Mouse (Mus musculus) forebrain, embryonic 15.5 days (tissue): ENCODE data around the gene Asxl2. TPM values are rescaled to one million over a fixed set of nuclear protein-coding genes. Genes with fewer than 3 reads are reported as not detected.

Source experiments
- ATAC-seq: fragments of 200-750 bp; cut with Nextera tagmentation; replicated peaks from 2 replicates; pipeline ENCODE4 v1.8.0; 2017; ENCODE audit warnings: mild to moderate bottlenecking, moderate TSS enrichment, moderate library complexity
- H3K27ac ChIP-seq: fragments of 300-500 bp; sonication (generic); replicated peaks from 2 replicates; pipeline ENCODE4 v1.5.1; 2015; ENCODE audit warnings: mild to moderate bottlenecking, inconsistent platforms
- H3K27me3 ChIP-seq: fragments of 300-500 bp; sonication (generic); 2 replicates; pipeline ENCODE4 v1.6.1; 2015; ENCODE audit warnings: inconsistent platforms
- H3K36me3 ChIP-seq: fragments of 300-500 bp; sonication (generic); 2 replicates; pipeline ENCODE4 v1.6.1; 2015; ENCODE audit warnings: mild to moderate bottlenecking, inconsistent platforms
- H3K4me1 ChIP-seq: fragments of 300-500 bp; sonication (generic); 2 replicates; pipeline ENCODE4 v1.6.1; 2015; ENCODE audit warnings: inconsistent platforms
- H3K4me2 ChIP-seq: fragments of 300-500 bp; sonication (generic); replicated peaks from 2 replicates; pipeline ENCODE4 v1.6.1; 2015; ENCODE audit warnings: mild to moderate bottlenecking, inconsistent platforms
- H3K4me3 ChIP-seq: fragments of 300-500 bp; sonication (generic); 2 replicates; pipeline ENCODE4 v1.5.1; 2015; ENCODE audit warnings: mild to moderate bottlenecking, inconsistent platforms
- H3K9ac ChIP-seq: fragments of 300-500 bp; sonication (generic); replicated peaks from 2 replicates; pipeline ENCODE4 v1.6.1; 2015; ENCODE audit warnings: mild to moderate bottlenecking, inconsistent platforms
- H3K9me3 ChIP-seq: fragments of 300-500 bp; sonication (generic); 2 replicates; pipeline ENCODE4 v1.6.1; 2016; ENCODE audit warnings: inconsistent platforms
- WGBS: fragments of 180-500 bp; shearing (Covaris S2); methylation state at CpG from one replicate; pipeline ENCODE4 v1.1.7; 2015; ENCODE audit warnings: mixed read lengths; 5-methylcytosine and 5-hydroxymethylcytosine counted together
- polyA plus RNA-seq: library from polyadenylated mRNA; unstranded; fragments of >200 nt; fragmentation: Nextera tagmentation; extraction: Ambion mirVana; gene quantifications from 2 replicates; pipeline ENCODE4 v1.2.1, GENCODE M21; 2015

The Asxl2 gene
- polyA plus RNA-seq = 14.4 and 15.0 TPM in 2 replicates

DNA sequence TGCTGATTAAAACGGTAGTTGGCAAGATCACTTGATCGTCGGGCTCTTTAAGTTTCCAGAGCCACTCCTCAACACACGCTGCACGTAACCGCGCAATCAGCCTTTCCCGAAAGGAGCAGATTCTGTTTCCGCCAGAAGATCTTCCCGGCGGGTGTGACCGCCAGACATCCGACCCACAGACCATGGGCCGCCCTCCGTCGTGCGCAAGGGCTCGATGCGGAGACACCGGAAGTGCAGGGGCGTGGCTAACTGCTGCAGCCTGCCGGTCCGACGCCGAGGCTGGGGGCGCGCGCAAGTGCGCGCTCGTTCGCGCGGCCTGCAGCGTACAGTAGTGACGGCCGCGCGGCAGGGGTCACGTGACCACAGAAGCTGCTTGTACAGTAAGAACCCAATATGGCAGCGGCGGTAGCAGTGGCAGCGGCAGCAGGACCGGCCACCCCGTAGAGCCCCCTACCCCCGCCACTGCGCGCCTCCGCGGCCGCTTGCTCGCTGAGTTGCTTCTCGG is at the start of gene Asxl2:
Gene Asxl2 (plus strand): TSS at position 328 of the 505 bp plus-strand sequence.
- peak; percentile 96 for ATAC-seq
- under 1% methylated on average over 53 of the region's 53 CpGs for WGBS
- Histone ChIP-seq H3K27ac (peak within 1 kb of the TSS; percentile 97), H3K36me3 (no peaks in the 10 kb centered on the region), H3K4me1 (peaks cover 28% of the 10 kb centered on the region), H3K4me2 (peak within 1 kb of the TSS; percentile 54), H3K9me3 (no peaks in the 10 kb centered on the region), H3K9ac (peak within 1 kb of the TSS; percentile 91), H3K27me3 (no peaks in the 10 kb centered on the region), H3K4me3 (peak within 1 kb of the TSS; percentile 92)

- no peaks in the 10 kb centered on the region for H3K27me3 ChIP-seq
- no peak overlapping the region for H3K9ac ChIP-seq
- H3K9me3 ChIP-seq = no peaks in the 10 kb centered on the region
- no peak overlapping the region for H3K4me3 ChIP-seq
- peaks cover 23% of the 10 kb centered on the region for H3K4me1 ChIP-seq
- no peak overlapping the region for H3K4me2 ChIP-seq
- ATAC-seq = no peak
- H3K27ac ChIP-seq = no peak overlapping the region
- H3K36me3 ChIP-seq = peaks cover 42% of the 10 kb centered on the region
- 25% methylated on average over 3 of the region's 3 CpGs for WGBS
Measured at GRCm38 (mm10) chr12:3377190-3377589, 49.5 kb upstream of the Asxl2 start.

DNA sequence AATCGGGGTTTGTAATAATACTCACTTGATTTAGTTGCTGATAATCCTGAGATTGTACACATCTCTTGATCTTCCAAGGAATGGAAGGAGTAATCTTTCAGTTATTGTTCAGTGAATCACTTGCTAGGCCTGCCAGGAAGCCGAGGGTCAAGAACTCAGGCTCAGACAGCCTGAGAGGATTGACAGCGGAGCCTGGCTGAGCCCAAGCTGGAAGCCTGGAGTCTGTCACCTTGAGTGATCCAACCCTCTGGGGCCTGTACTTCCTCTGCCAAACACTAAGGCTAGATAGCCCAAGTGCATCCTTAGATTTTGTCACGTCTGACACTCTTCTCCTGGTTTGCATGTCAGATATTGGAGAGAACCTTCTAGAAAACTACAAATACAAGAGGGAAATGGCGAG is 48.9 kb upstream of the Asxl2 start:
- Histone ChIP-seq H3K4me3 (no peak overlapping the region), H3K9me3 (no peaks in the 10 kb centered on the region), H3K9ac (no peak overlapping the region), H3K4me2 (no peak overlapping the region), H3K4me1 (peaks cover 17% of the 10 kb centered on the region), H3K27me3 (no peaks in the 10 kb centered on the region), H3K36me3 (peaks cover 48% of the 10 kb centered on the region), H3K27ac (no peak overlapping the region)
- WGBS = 81% methylated on average over 5 of the region's 5 CpGs
- ATAC-seq = no peak

DNA sequence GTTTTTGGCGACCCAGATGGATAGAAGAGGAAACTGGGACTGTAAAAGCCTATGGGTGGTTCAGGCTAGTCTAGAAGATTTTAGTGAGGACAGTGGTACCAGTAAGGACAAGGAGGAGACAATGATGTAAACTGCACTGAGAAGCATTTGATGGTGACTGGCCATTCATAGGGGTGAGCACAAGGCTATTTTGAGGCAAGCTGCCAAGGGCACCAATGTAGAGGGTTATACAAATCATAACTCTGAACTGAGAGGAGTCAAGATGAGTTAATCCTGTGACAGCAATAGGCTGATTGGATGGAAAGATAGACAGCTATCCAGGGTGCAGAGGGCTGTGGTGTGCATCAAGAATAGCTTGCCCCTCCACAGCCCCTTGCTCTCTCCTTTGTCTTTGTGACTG is 41.8 kb upstream of the Asxl2 start:
- no peak overlapping the region for H3K9ac ChIP-seq
- H3K36me3 ChIP-seq = peaks cover 61% of the 10 kb centered on the region
- ATAC-seq = no peak
- H3K27ac ChIP-seq = peak overlapping the region; percentile 9; the same call in 1 of the 2 replicates
- no peaks in the 10 kb centered on the region for H3K9me3 ChIP-seq
- H3K27me3 ChIP-seq = no peaks in the 10 kb centered on the region
- no peak overlapping the region for H3K4me3 ChIP-seq
- H3K4me2 ChIP-seq = no peak overlapping the region
- 79% methylated on average over 1 of the region's 1 CpGs for WGBS
- peaks cover 16% of the 10 kb centered on the region; the same call in 1 of the 2 replicates for H3K4me1 ChIP-seq

DNA sequence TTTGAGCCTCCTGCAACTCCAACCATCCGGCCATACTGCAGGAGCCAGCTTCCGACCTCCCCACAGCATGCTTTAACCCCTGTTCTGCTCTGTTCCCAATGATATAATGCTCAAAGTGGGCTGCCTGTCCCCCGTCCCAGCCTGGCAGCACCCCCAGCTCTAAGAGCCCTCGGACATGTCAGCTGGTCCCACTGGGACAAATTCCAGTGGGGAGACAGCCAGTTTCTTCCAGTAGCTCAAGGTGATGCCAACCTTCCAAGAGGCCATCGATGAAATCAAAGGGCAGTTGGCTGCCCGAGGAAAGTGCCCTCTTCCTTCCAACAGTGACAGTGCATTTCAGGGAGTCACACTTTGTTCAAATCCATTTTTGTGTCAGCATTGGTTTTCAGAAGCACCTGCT is 41.4 kb upstream of the Asxl2 start:
- ATAC-seq = no peak
- Histone ChIP-seq H3K36me3 (peaks cover 65% of the 10 kb centered on the region), H3K4me3 (no peak overlapping the region), H3K4me1 (peaks cover 16% of the 10 kb centered on the region; the same call in 1 of the 2 replicates), H3K9ac (no peak overlapping the region), H3K9me3 (no peaks in the 10 kb centered on the region), H3K27ac (peak overlapping the region; percentile 9), H3K4me2 (no peak overlapping the region), H3K27me3 (no peaks in the 10 kb centered on the region)
- WGBS = 65% methylated on average over 6 of the region's 6 CpGs

DNA sequence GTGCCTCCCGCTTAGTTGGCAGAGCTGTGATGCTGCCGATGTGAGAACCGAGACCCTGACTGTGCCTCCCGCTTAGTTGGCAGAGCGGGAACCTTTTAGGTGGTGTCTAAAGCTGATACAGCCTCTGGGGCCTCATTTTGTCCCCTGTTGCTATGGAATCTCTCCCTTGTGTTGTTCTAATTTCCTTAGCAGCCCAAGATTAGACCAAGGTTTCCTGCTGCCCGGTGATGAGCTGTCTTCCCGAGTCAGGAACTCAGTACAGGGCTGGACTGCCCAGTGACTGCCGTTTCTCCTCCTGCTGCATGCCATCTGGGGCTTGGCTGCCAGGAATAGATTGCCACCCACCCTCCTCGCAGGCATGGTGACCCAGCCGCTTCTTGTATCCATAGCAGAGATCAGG is 40.7 kb upstream of the Asxl2 start:
- no peak for ATAC-seq
- H3K27ac ChIP-seq = peak overlapping the region; percentile 9
- no peaks in the 10 kb centered on the region for H3K27me3 ChIP-seq
- no peak overlapping the region for H3K4me2 ChIP-seq
- 34% methylated on average over 10 of the region's 10 CpGs for WGBS
- no peak overlapping the region for H3K4me3 ChIP-seq
- H3K36me3 ChIP-seq = peaks cover 66% of the 10 kb centered on the region
- peaks cover 16% of the 10 kb centered on the region; the same call in 1 of the 2 replicates for H3K4me1 ChIP-seq
- H3K9ac ChIP-seq = no peak overlapping the region
- no peaks in the 10 kb centered on the region for H3K9me3 ChIP-seq

- Histone ChIP-seq H3K36me3 (peaks cover 60% of the 10 kb centered on the region), H3K27me3 (no peaks in the 10 kb centered on the region), H3K4me2 (no peak overlapping the region), H3K27ac (no peak overlapping the region), H3K9ac (no peak overlapping the region), H3K9me3 (no peaks in the 10 kb centered on the region), H3K4me3 (no peak overlapping the region), H3K4me1 (peaks cover 16% of the 10 kb centered on the region; the same call in 1 of the 2 replicates)
- 95% methylated on average over 16 of the region's 16 CpGs for WGBS
- ATAC-seq = no peak
Measured at GRCm38 (mm10) chr12:3387891-3388290, 38.8 kb upstream of the Asxl2 start.

- no peak overlapping the region for H3K4me2 ChIP-seq
- H3K9me3 ChIP-seq = no peaks in the 10 kb centered on the region
- H3K36me3 ChIP-seq = peaks cover 64% of the 10 kb centered on the region
- no peaks in the 10 kb centered on the region for H3K27me3 ChIP-seq
- ATAC-seq = 0 out of 2 replicates have a peak, but pooled peaks have one; percentile 12
- H3K9ac ChIP-seq = no peak overlapping the region
- WGBS = 91% methylated on average over 12 of the region's 12 CpGs
- H3K27ac ChIP-seq = no peak overlapping the region
- H3K4me3 ChIP-seq = no peak overlapping the region
- H3K4me1 ChIP-seq = peaks cover 16% of the 10 kb centered on the region; the same call in 1 of the 2 replicates
Measured at GRCm38 (mm10) chr12:3389394-3389793, 37.3 kb upstream of the Asxl2 start.

GRCm38 (mm10) chr12:3390071-3390470 is 36.6 kb upstream of the Asxl2 start:
- ATAC-seq = no peak
- Histone ChIP-seq H3K4me2 (no peak overlapping the region), H3K9me3 (no peaks in the 10 kb centered on the region), H3K9ac (no peak overlapping the region), H3K4me1 (peaks cover 10% of the 10 kb centered on the region; the same call in 1 of the 2 replicates), H3K4me3 (no peak overlapping the region), H3K27ac (no peak overlapping the region), H3K36me3 (peaks cover 68% of the 10 kb centered on the region), H3K27me3 (no peaks in the 10 kb centered on the region)
- WGBS = 88% methylated on average over 2 of the region's 2 CpGs

GRCm38 (mm10) chr12:3390577-3391262 is 35.9 kb upstream of the Asxl2 start:
- no peak overlapping the region for H3K27ac ChIP-seq
- peaks cover 71% of the 10 kb centered on the region for H3K36me3 ChIP-seq
- peak; percentile 70 for ATAC-seq
- 28% methylated on average over 12 of the region's 12 CpGs for WGBS
- no peak overlapping the region for H3K4me2 ChIP-seq
- H3K4me3 ChIP-seq = no peak overlapping the region
- no peaks in the 10 kb centered on the region for H3K27me3 ChIP-seq
- H3K9me3 ChIP-seq = no peaks in the 10 kb centered on the region
- H3K4me1 ChIP-seq = peaks cover 6% of the 10 kb centered on the region; the same call in 1 of the 2 replicates
- H3K9ac ChIP-seq = no peak overlapping the region

- Histone ChIP-seq H3K4me2 (no peak overlapping the region), H3K9me3 (no peaks in the 10 kb centered on the region), H3K9ac (no peak overlapping the region), H3K27me3 (no peaks in the 10 kb centered on the region), H3K4me3 (no peak overlapping the region), H3K36me3 (peaks cover 71% of the 10 kb centered on the region), H3K27ac (no peak overlapping the region), H3K4me1 (peaks cover under 1% of the 10 kb centered on the region; the same call in 1 of the 2 replicates)
- ATAC-seq = no peak; the same call in 1 of the 2 replicates
- 83% methylated on average over 1 of the region's 1 CpGs for WGBS
Measured at GRCm38 (mm10) chr12:3391276-3391675, 35.4 kb upstream of the Asxl2 start.

- Histone ChIP-seq H3K9ac (no peak overlapping the region), H3K27me3 (no peaks in the 10 kb centered on the region), H3K4me3 (no peak overlapping the region), H3K27ac (no peak overlapping the region), H3K4me1 (no peaks in the 10 kb centered on the region), H3K4me2 (no peak overlapping the region), H3K9me3 (no peaks in the 10 kb centered on the region), H3K36me3 (peaks cover 72% of the 10 kb centered on the region)
- WGBS = 77% methylated on average over 4 of the region's 4 CpGs
- ATAC-seq = no peak
Measured at GRCm38 (mm10) chr12:3393140-3393539, 33.5 kb upstream of the Asxl2 start.
